Mouse (Mus musculus): Measurements from ENCODE around the gene Arpc1a. TPM values are rescaled to one million over a fixed set of nuclear protein-coding genes. Genes with fewer than 3 reads are reported as not detected.
"Not testable (repeated sequence)": the region's sequence is repeated elsewhere in the genome, so short reads cannot be mapped to it uniquely, and the experiment has no call there.

Arpc1a gene
- polyA plus RNA-seq, 1 experiment = 221 TPM

DNA sequence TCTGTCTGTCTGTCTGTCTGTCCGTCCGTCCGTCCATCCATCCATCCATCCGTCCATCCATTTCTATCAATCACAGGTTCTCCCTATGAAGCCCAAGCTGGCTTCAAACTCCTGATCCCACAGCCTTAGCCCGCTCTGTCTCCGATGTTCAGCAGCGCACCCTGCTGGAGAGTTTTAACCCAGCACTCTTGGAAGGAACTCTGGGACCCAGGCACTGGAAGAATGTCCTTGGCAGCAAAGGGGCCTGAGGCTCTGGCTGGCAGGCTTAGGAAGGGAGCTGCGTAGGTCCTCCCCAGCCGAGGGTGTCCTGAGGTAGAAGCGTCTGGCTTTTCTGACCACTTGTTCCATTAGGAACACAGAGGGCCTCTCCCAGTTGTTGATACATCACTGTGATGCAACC is 33.3 kb downstream of the Arpc1a start:
- H3K4me1 ChIP-seq (ENCODE audit: control insufficient read depth, insufficient read depth, low read length) = no peaks in the 10 kb centered on the region
- TF ChIP-seq CTCF (IDR thresholded peaks at IDR 0.05; ENCODE audit: borderline replicate concordance, insufficient read depth, low read depth, low read length) (no peak), POLR2A (IDR thresholded peaks at IDR 0.05; ENCODE audit: borderline replicate concordance, insufficient read depth, low read length) (no peak)
- 29% methylated on average over 10 of the region's 10 CpGs for WGBS
- DNase-seq = peak in 1 of 2 experiments; percentile 40
- H3K27ac ChIP-seq (ENCODE audit: insufficient read depth, low read length) = 0 out of 2 replicates have a peak overlapping the region, but pooled peaks have one; percentile 56
- no peak overlapping the region for H3K4me3 ChIP-seq (replicated peaks; ENCODE audit: insufficient read depth, low read depth, low read length)
- no peaks in the 10 kb centered on the region for H3K27me3 ChIP-seq (ENCODE audit: control insufficient read depth, insufficient read depth, low read length)

DNA sequence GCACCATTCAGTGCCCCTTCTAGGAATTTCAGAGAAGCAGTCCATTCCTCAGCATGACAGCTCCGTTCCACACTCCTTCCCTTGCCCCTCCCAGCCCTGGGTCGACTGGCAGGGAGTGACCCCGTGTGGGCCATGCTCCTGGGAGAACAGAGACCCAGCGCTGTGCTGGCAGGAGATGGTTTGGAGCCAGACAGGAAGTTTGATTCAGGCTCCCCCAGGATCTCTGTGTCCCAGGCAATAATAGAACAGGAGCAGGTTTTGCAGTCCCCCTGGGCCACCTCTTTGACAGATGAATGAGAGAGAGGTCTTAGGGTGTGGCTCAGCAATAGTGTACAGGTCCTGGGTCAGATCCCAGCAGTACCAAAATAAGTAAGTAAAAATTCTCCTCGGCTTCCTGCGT is 34.4 kb downstream of the Arpc1a start:
- WGBS = 53% methylated on average over 6 of the region's 6 CpGs
- no peak for TF ChIP-seq POLR2A (IDR thresholded peaks at IDR 0.05; ENCODE audit: borderline replicate concordance, insufficient read depth, low read length)
- TF ChIP-seq CTCF (IDR thresholded peaks at IDR 0.05; ENCODE audit: borderline replicate concordance, insufficient read depth, low read depth, low read length) = no peak
- H3K27ac ChIP-seq (ENCODE audit: insufficient read depth, low read length) = no peak overlapping the region

DNA sequence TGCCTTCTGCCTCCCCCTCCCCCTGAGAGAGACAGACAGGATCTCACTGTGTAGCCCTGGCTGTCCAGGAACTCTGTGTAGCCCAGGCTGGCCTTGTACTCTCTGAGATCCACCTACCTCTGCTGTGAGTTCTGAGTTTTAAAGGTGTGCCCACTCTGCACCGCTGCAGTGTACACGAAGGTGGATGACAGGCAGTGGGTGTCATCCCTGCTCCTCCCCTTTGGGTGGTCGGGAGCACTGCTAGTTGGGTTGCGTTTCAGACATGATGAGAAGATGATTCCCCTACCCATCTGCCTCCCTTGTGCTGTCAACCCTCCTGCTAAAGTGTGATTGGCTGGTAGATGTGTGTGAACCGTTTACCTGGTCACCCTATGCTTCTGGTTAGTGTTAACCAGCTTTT is 34.8 kb downstream of the Arpc1a start:
- H3K4me1 ChIP-seq (ENCODE audit: control insufficient read depth, insufficient read depth, low read length) = no peaks in the 10 kb centered on the region
- 86% methylated on average over 5 of the region's 5 CpGs for WGBS
- TF ChIP-seq CTCF (IDR thresholded peaks at IDR 0.05; ENCODE audit: borderline replicate concordance, insufficient read depth, low read depth, low read length) = no peak
- H3K27me3 ChIP-seq (ENCODE audit: control insufficient read depth, insufficient read depth, low read length) = no peaks in the 10 kb centered on the region
- H3K27ac ChIP-seq (ENCODE audit: insufficient read depth, low read length) = no peak overlapping the region
- DNase-seq = no peak
- H3K4me3 ChIP-seq (replicated peaks; ENCODE audit: insufficient read depth, low read depth, low read length) = no peak overlapping the region

More for the DNA sequence above, 34.4 kb downstream of the Arpc1a start:
- no peaks in the 10 kb centered on the region for H3K4me1 ChIP-seq (ENCODE audit: control insufficient read depth, insufficient read depth, low read length)
- no peak overlapping the region for H3K4me3 ChIP-seq (replicated peaks; ENCODE audit: insufficient read depth, low read depth, low read length)
- no peaks in the 10 kb centered on the region for H3K27me3 ChIP-seq (ENCODE audit: control insufficient read depth, insufficient read depth, low read length)
- DNase-seq = no peak

DNA sequence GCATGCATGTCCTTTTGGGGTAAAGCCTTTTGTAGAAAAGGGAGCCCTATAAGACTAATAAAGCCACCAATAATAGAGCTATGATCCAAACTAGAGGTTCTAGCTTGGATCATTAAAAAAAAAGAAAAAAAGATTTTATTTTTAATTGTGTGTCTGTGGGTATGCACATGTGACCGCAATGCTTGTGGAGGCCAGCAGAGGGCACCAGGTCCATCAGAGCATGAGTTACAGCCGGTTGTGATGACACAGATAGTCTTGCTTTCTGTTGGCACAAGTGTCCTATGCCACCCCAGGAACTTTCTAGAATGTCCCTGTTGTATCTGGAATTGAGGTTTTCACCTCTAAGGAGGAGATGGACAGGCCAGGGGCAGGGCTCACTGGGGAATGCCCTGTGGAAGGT is 35.8 kb downstream of the Arpc1a start:
- TF ChIP-seq CTCF (IDR thresholded peaks at IDR 0.05; ENCODE audit: borderline replicate concordance, insufficient read depth, low read depth, low read length) = 0 out of 2 replicates have a peak, but pooled peaks have one; percentile 19
- TF ChIP-seq POLR2A (IDR thresholded peaks at IDR 0.05; ENCODE audit: borderline replicate concordance, insufficient read depth, low read length) = no peak
- H3K4me3 ChIP-seq (replicated peaks; ENCODE audit: insufficient read depth, low read depth, low read length) = no peak overlapping the region
- no peak overlapping the region for H3K27ac ChIP-seq (ENCODE audit: insufficient read depth, low read length)
- no peaks in the 10 kb centered on the region for H3K4me1 ChIP-seq (ENCODE audit: control insufficient read depth, insufficient read depth, low read length)
- DNase-seq = no peak
- 88% methylated on average over 2 of the region's 2 CpGs for WGBS
- H3K27me3 ChIP-seq (ENCODE audit: control insufficient read depth, insufficient read depth, low read length) = no peaks in the 10 kb centered on the region

DNA sequence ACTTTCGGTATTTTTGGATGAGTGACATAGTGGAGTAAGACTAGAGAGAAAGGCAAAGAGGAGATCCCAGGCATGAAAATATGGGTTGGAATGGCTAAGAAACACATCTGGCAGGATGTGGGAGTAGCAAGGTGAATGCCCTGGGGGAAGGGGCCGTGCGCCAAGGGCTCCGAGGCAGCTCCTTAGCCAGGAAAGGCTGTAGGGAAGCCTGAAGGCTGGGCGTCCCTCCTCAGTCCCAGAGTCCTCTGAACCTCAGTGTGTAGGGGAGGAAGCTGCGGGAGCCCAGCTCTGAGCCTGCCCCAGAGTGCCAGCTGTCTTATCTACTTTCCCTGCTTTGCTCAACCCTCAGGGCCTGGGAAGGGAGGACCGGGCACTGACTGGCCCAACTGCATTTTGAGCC is 37.3 kb downstream of the Arpc1a start:
- no peaks in the 10 kb centered on the region for H3K4me1 ChIP-seq (ENCODE audit: control insufficient read depth, insufficient read depth, low read length)
- H3K4me3 ChIP-seq (replicated peaks; ENCODE audit: insufficient read depth, low read depth, low read length) = no peak overlapping the region
- WGBS = 68% methylated on average over 7 of the region's 7 CpGs
- no peak overlapping the region for H3K27ac ChIP-seq (ENCODE audit: insufficient read depth, low read length)
- DNase-seq = no peak
- TF ChIP-seq CTCF (IDR thresholded peaks at IDR 0.05; ENCODE audit: borderline replicate concordance, insufficient read depth, low read depth, low read length) (no peak), POLR2A (IDR thresholded peaks at IDR 0.05; ENCODE audit: borderline replicate concordance, insufficient read depth, low read length) (no peak)
- H3K27me3 ChIP-seq (ENCODE audit: control insufficient read depth, insufficient read depth, low read length) = no peaks in the 10 kb centered on the region

- DNase-seq = no peak
- Histone ChIP-seq H3K27ac (ENCODE audit: insufficient read depth, low read length) (no peak overlapping the region), H3K4me1 (ENCODE audit: control insufficient read depth, insufficient read depth, low read length) (no peaks in the 10 kb centered on the region; the same call in 1 of the 2 replicates), H3K27me3 (ENCODE audit: control insufficient read depth, insufficient read depth, low read length) (no peaks in the 10 kb centered on the region), H3K4me3 (replicated peaks; ENCODE audit: insufficient read depth, low read depth, low read length) (no peak overlapping the region)
- TF ChIP-seq POLR2A (IDR thresholded peaks at IDR 0.05; ENCODE audit: borderline replicate concordance, insufficient read depth, low read length) = no peak
- TF ChIP-seq CTCF (IDR thresholded peaks at IDR 0.05; ENCODE audit: borderline replicate concordance, insufficient read depth, low read depth, low read length) = no peak
- 93% methylated on average over 19 of the region's 19 CpGs for WGBS
Measured at GRCm38 (mm10) chr5:145123396-145123795, 39.8 kb downstream of the Arpc1a start.

DNA sequence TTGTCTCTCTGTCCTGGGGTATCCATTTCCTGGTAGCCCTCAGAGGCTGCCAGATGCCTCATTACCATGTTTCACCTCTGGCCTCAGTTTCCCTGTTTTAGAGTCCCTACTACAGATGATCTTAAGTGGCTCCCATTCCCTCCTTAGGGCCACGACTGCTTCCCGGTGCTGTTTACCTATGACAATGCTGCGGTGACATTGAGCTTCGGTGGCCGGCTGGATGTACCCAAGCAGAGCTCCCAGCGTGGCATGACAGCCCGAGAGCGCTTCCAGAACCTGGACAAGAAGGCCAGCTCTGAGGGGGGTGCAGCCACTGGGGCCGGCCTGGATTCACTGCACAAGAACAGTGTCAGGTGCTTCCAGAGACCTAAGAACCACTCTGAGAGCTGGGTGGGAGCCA is 43.0 kb downstream of the Arpc1a start:
- Histone ChIP-seq H3K4me1 (ENCODE audit: control insufficient read depth, insufficient read depth, low read length) (no peaks in the 10 kb centered on the region; the same call in 1 of the 2 replicates), H3K27ac (ENCODE audit: insufficient read depth, low read length) (no peak overlapping the region), H3K4me3 (replicated peaks; ENCODE audit: insufficient read depth, low read depth, low read length) (no peak overlapping the region), H3K27me3 (ENCODE audit: control insufficient read depth, insufficient read depth, low read length) (no peaks in the 10 kb centered on the region)
- TF ChIP-seq POLR2A (IDR thresholded peaks at IDR 0.05; ENCODE audit: borderline replicate concordance, insufficient read depth, low read length) = no peak
- TF ChIP-seq CTCF (IDR thresholded peaks at IDR 0.05; ENCODE audit: borderline replicate concordance, insufficient read depth, low read depth, low read length) = no peak
- WGBS = 87% methylated on average over 9 of the region's 9 CpGs
- DNase-seq = no peak

DNA sequence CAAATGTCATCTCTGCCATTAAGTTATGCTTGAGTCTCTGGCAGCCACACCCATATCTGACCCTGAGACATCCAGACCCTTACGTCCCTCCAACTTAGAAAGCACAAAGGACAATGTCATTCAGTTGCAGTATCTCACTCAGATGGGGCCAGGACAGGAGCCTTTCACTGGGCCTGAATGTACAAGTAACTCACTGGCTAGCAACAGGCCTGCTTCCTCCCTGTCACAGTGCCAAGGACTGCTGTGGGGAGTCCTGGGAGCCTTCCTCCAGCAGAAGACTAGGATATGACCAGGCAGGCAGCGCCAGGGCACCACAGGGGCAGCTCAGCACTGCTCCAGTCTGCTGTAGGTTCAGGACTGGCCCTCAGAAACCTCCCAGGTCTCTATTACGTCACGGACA is 45.5 kb downstream of the Arpc1a start:
- Histone ChIP-seq H3K27ac (ENCODE audit: insufficient read depth, low read length) (no peak overlapping the region), H3K4me1 (ENCODE audit: control insufficient read depth, insufficient read depth, low read length) (no peaks in the 10 kb centered on the region; the same call in 1 of the 2 replicates), H3K27me3 (ENCODE audit: control insufficient read depth, insufficient read depth, low read length) (no peaks in the 10 kb centered on the region), H3K4me3 (replicated peaks; ENCODE audit: insufficient read depth, low read depth, low read length) (no peak overlapping the region)
- no peak for DNase-seq
- WGBS = 50% methylated on average over 4 of the region's 4 CpGs
- TF ChIP-seq POLR2A (IDR thresholded peaks at IDR 0.05; ENCODE audit: borderline replicate concordance, insufficient read depth, low read length) (no peak), CTCF (IDR thresholded peaks at IDR 0.05; ENCODE audit: borderline replicate concordance, insufficient read depth, low read depth, low read length) (no peak)

GRCm38 (mm10) chr5:145129773-145130172 is 46.1 kb downstream of the Arpc1a start:
- H3K27ac ChIP-seq (ENCODE audit: insufficient read depth, low read length); H3K4me3 ChIP-seq (replicated peaks; ENCODE audit: insufficient read depth, low read depth, low read length); DNase-seq; H3K4me1 ChIP-seq (ENCODE audit: control insufficient read depth, insufficient read depth, low read length); H3K27me3 ChIP-seq (ENCODE audit: control insufficient read depth, insufficient read depth, low read length): not testable (repeated sequence)
- 79% methylated on average over 6 of the region's 6 CpGs for WGBS

Data from cerebellum, adult 2 months (tissue).